In genomic region chr2:60500583-60501116, GRCm38 (mm10) we compare ENCODE assay signal across 22 mouse cellular contexts.
"Had no signal": no experiment of that assay in that cellular context is flagged by ENCODE, and none has a peak within 500 bp of the region (broad histone marks: within the 10 kb centered on the region; RNA-seq: fewer than 3 reads in every experiment).

No protein-coding gene starts in this region.

- H3K4me3 ChIP-seq: limb, embryonic 12.5 days; limb, embryonic 15.5 days; lung, embryonic 15.5 days; midbrain, embryonic 12.5 days; midbrain, embryonic 15.5 days; neural tube, embryonic 12.5 days; neural tube, embryonic 15.5 days; stomach, embryonic 15.5 days had no signal

- DNase-seq: kidney, adult 18-20 months; kidney, adult 9 months; kidney, postnatal 14 days; kidney, postnatal 4 days; left cerebral cortex, postnatal 4 days; liver, postnatal 0 days; lung, postnatal 10 days; lung, postnatal 36 days; right cerebral cortex, postnatal 25 days; spleen, adult 18-20 months; thymus, postnatal 14 days; thymus, postnatal 4 days had no signal

- H3K4me1 ChIP-seq: lung, embryonic 15.5 days; midbrain, embryonic 12.5 days; midbrain, embryonic 15.5 days; neural tube, embryonic 12.5 days; neural tube, embryonic 15.5 days; stomach, embryonic 15.5 days had no signal

- H3K9ac ChIP-seq: limb, embryonic 12.5 days; limb, embryonic 15.5 days; liver, embryonic 14.5 days; liver, postnatal 0 days; lung, embryonic 15.5 days; midbrain, embryonic 12.5 days; midbrain, embryonic 15.5 days; neural tube, embryonic 12.5 days; neural tube, embryonic 15.5 days; stomach, embryonic 15.5 days had no signal

- H3K36me3 ChIP-seq: limb, embryonic 12.5 days; limb, embryonic 15.5 days; lung, embryonic 15.5 days; midbrain, embryonic 12.5 days; midbrain, embryonic 15.5 days; neural tube, embryonic 12.5 days; neural tube, embryonic 15.5 days; stomach, embryonic 15.5 days had no signal

- H3K27ac ChIP-seq: limb, embryonic 12.5 days; limb, embryonic 15.5 days; liver, embryonic 14.5 days; lung, embryonic 15.5 days; midbrain, embryonic 12.5 days; midbrain, embryonic 15.5 days; neural tube, embryonic 12.5 days; neural tube, embryonic 15.5 days; stomach, embryonic 15.5 days had no signal

- ATAC-seq: liver, postnatal 0 days; midbrain, embryonic 15.5 days had no signal

- H3K27me3 ChIP-seq: limb, embryonic 12.5 days; limb, embryonic 15.5 days; lung, embryonic 15.5 days; midbrain, embryonic 12.5 days; midbrain, embryonic 15.5 days; neural tube, embryonic 12.5 days; neural tube, embryonic 15.5 days; stomach, embryonic 15.5 days had no signal

- H3K4me2 ChIP-seq: limb, embryonic 12.5 days; limb, embryonic 15.5 days; liver, embryonic 11.5 days; lung, embryonic 15.5 days; midbrain, embryonic 12.5 days; midbrain, embryonic 15.5 days; neural tube, embryonic 12.5 days; neural tube, embryonic 15.5 days; stomach, embryonic 15.5 days had no signal

- H3K9me3 ChIP-seq: limb, embryonic 12.5 days; limb, embryonic 15.5 days; lung, embryonic 15.5 days; midbrain, embryonic 12.5 days; midbrain, embryonic 15.5 days; neural tube, embryonic 12.5 days; neural tube, embryonic 15.5 days; stomach, embryonic 15.5 days had no signal
